Mouse (Mus musculus) CH12.LX (cell line): ENCODE measurements around the gene Dbt. TPM values are rescaled to one million over a fixed set of nuclear protein-coding genes. Genes with fewer than 3 reads are reported as not detected.

Experiments used
- DNase-seq: peaks from one replicate; pipeline ENCODE4 v3.0.0-alpha.2; 2013; ENCODE audit errors: extremely low read depth
- H3K27ac ChIP-seq: 2 replicates; pipeline ENCODE4 v1.5.1; 2012; ENCODE audit warnings: low read depth, mild to moderate bottlenecking, control low read depth, moderate library complexity; ENCODE audit not compliant: insufficient read depth
- H3K27me3 ChIP-seq: replicated peaks from 2 replicates; pipeline ENCODE3; 2012; ENCODE audit warnings: inconsistent platforms
- H3K36me3 ChIP-seq, 2 experiments: replicated peaks in 1 of 2; 2 replicates each; pipeline versions ENCODE3 to v1.6.1; 2012; ENCODE audit warnings: inconsistent platforms in 1 of 2, low read length in 1 of 2, mild to moderate bottlenecking in 1 of 2, mixed read lengths in 1 of 2, moderate library complexity in 1 of 2; ENCODE audit not compliant: control insufficient read depth in 1 of 2, insufficient read depth in 1 of 2
- H3K4me1 ChIP-seq, 2 experiments: 2 replicates each; pipeline ENCODE4 v1.6.1; 2012; ENCODE audit warnings: inconsistent platforms in 1 of 2, moderate library complexity in 1 of 2; ENCODE audit not compliant: insufficient read depth in 2 of 2, control insufficient read depth in 1 of 2
- H3K4me2 ChIP-seq: 2 replicates; pipeline ENCODE4 v1.6.1; 2012; ENCODE audit warnings: low read depth, mild to moderate bottlenecking, control low read depth; ENCODE audit not compliant: poor library complexity, insufficient read depth, severe bottlenecking
- H3K4me3 ChIP-seq, 3 experiments: fragments of 150-350 bp in 1 of 3; sonication (generic) in 1 of 3; replicated peaks in 1 of 3; 2 replicates each; pipeline versions ENCODE3 to v1.5.1; 2011 to 2012; ENCODE audit warnings: low read depth in 2 of 3, low read length in 2 of 3, mild to moderate bottlenecking in 2 of 3, moderate library complexity in 2 of 3, control low read depth in 1 of 3, improper control_type of control experiment in 1 of 3, inconsistent platforms in 1 of 3, mixed read lengths in 1 of 3; ENCODE audit not compliant: poor library complexity in 1 of 3
- H3K79me2 ChIP-seq: replicated peaks from 2 replicates; pipeline ENCODE4 v1.6.1; 2012; ENCODE audit warnings: mild to moderate bottlenecking, moderate library complexity; ENCODE audit not compliant: control insufficient read depth, poor library complexity, insufficient read depth, severe bottlenecking; ENCODE audit errors: extremely low read depth
- H3K9ac ChIP-seq: 2 replicates; pipeline ENCODE4 v1.6.1; 2012; ENCODE audit warnings: low read depth, mild to moderate bottlenecking, control low read depth, moderate library complexity; ENCODE audit not compliant: insufficient read depth
- H3K9me3 ChIP-seq: replicated peaks from 2 replicates; pipeline ENCODE3; 2012; ENCODE audit warnings: low read length, inconsistent platforms, mixed read lengths
- BHLHE40 ChIP-seq: IDR thresholded peaks from 2 replicates; pipeline ENCODE4 v1.6.1; 2011; ENCODE audit warnings: mild to moderate bottlenecking, low read depth, low read length, improper control_type of control experiment
- CHD2 ChIP-seq: IDR thresholded peaks from 2 replicates; pipeline ENCODE4 v1.6.1; 2011; ENCODE audit warnings: low read length, improper control_type of control experiment
- EP300 ChIP-seq: IDR thresholded peaks from 2 replicates; pipeline ENCODE4 v1.6.1; 2011; ENCODE audit warnings: low read length, improper control_type of control experiment
- IRF4 ChIP-seq: IDR thresholded peaks from 2 replicates; pipeline ENCODE4 v1.6.1; 2014; ENCODE audit warnings: low read depth, mild to moderate bottlenecking, inconsistent platforms, low read length, improper control_type of control experiment
- MAFK ChIP-seq: IDR thresholded peaks from 2 replicates; pipeline ENCODE4 v1.6.1; 2011; ENCODE audit warnings: low read length, improper control_type of control experiment; ENCODE audit not compliant: insufficient replicate concordance
- MAX ChIP-seq: IDR thresholded peaks from 2 replicates; pipeline ENCODE4 v1.6.1; 2011; ENCODE audit warnings: low read length, improper control_type of control experiment
- MAZ ChIP-seq: IDR thresholded peaks from 2 replicates; pipeline ENCODE4 v1.6.1; 2012; ENCODE audit warnings: low read depth, mild to moderate bottlenecking, inconsistent platforms, low read length, improper control_type of control experiment, moderate library complexity
- MEF2A ChIP-seq: IDR thresholded peaks from 2 replicates; pipeline ENCODE4 v1.6.1; 2014; ENCODE audit warnings: low read depth, mild to moderate bottlenecking, inconsistent platforms, low read length, improper control_type of control experiment, borderline replicate concordance
- MXI1 ChIP-seq: IDR thresholded peaks from 2 replicates; pipeline ENCODE4 v1.6.1; 2011; ENCODE audit warnings: mild to moderate bottlenecking, low read depth, low read length, improper control_type of control experiment
- MYC ChIP-seq: IDR thresholded peaks from 2 replicates; pipeline ENCODE4 v1.6.1; 2011; ENCODE audit warnings: low read depth, mild to moderate bottlenecking, improper control_type of control experiment, low read length
- NELFE ChIP-seq: IDR thresholded peaks from 2 replicates; pipeline ENCODE4 v1.6.1; 2011; ENCODE audit warnings: low read depth, low read length, improper control_type of control experiment
- NRF1 ChIP-seq: IDR thresholded peaks from 2 replicates; pipeline ENCODE4 v1.6.1; 2014; ENCODE audit warnings: low read depth, mild to moderate bottlenecking, inconsistent platforms, low read length, improper control_type of control experiment, moderate library complexity
- POLR2AphosphoS2 ChIP-seq: IDR thresholded peaks from 2 replicates; pipeline ENCODE4 v1.6.1; 2011; ENCODE audit warnings: low read depth, low read length, improper control_type of control experiment
- SIN3A ChIP-seq: IDR thresholded peaks from 2 replicates; pipeline ENCODE4 v1.6.1; 2012; ENCODE audit warnings: low read length, improper control_type of control experiment, inconsistent platforms
- SMC3 ChIP-seq: IDR thresholded peaks from 2 replicates; pipeline ENCODE4 v1.6.1; 2011; ENCODE audit warnings: low read depth, low read length, improper control_type of control experiment
- TCF12 ChIP-seq: IDR thresholded peaks from 2 replicates; pipeline ENCODE4 v1.6.1; 2014; ENCODE audit warnings: low read depth, mild to moderate bottlenecking, inconsistent platforms, low read length, improper control_type of control experiment
- UBTF ChIP-seq: IDR thresholded peaks from 2 replicates; pipeline ENCODE4 v1.6.1; 2012; ENCODE audit warnings: low read depth, mild to moderate bottlenecking, inconsistent platforms, low read length, improper control_type of control experiment, moderate library complexity
- USF2 ChIP-seq: conservative IDR thresholded peaks from 2 replicates; pipeline ENCODE4 v1.6.1; 2011; ENCODE audit warnings: low read depth, low read length, improper control_type of control experiment
- ZNF384 ChIP-seq: IDR thresholded peaks from 2 replicates; pipeline ENCODE4 v1.6.1; 2012; ENCODE audit warnings: low read depth, low read length, improper control_type of control experiment, inconsistent platforms
- dilution Hi-C: fragments of 300-500 bp; cut with MboI; formaldehyde crosslinking; loops from 2 replicates; pipeline ENCODE4 v1.14.3; 2020; ENCODE audit warnings: low sequenced_read_pairs; ENCODE audit not compliant: extremely low pct_unique_long_range_greater_than_20kb, extremely low pct_ligation_motif_present
- in situ Hi-C: fragments of 300-500 bp; cut with MboI; formaldehyde crosslinking; loops from 3 replicates; pipeline ENCODE4 v1.14.3; 2019; ENCODE audit warnings: low sequenced_read_pairs, low pct_ligation_motif_present, low pct_unique_long_range_greater_than_20kb, mixed read lengths
- polyA plus RNA-seq: library from polyadenylated mRNA; unstranded; fragments of >175 nt; gene quantifications from 2 replicates; pipeline ENCODE4 v1.2.1, GENCODE M21; 2012; ENCODE audit warnings: low read depth; ENCODE audit not compliant: insufficient read length
- total RNA-seq, 2 experiments: library from RNA; depleted of rRNA; stranded (reverse); fragments of 300-350 nt in 1 of 2; fragments of >200 nt in 1 of 2; gene quantifications; 2 replicates each; pipeline ENCODE4 v1.2.3; 2012 to 2014

Gene Dbt
- total and polyA plus RNA-seq, 3 experiments = 11.2 to 21.3 (median 20.4) TPM

DNA sequence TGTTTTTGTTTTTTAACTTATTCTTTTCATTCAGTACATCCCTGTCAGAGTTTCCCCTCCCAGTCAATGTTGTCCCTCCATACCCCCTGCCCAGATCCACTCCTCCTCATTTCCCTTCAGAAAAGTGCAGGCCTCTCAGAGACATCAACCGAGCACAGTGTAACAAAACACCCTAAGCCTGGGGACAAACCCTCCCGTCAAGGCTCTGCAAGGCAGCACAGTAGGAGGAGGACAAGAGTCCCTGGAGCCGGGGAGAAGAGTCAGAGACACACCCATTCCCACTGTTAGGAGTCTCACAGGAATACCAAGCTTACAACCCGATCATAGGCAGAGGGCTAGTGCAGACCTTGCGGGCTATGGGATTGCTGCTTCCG, 24.3 kb downstream of the Dbt start:
- no peaks in the 10 kb centered on the region for H3K9me3 ChIP-seq
- H3K4me3 ChIP-seq = no peak overlapping the region
- in situ Hi-C loops = no loop called here
- no peaks in the 10 kb centered on the region for H3K27me3 ChIP-seq
- H3K79me2 ChIP-seq = no peaks in the 10 kb centered on the region
- no peak overlapping the region for H3K4me2 ChIP-seq
- H3K27ac ChIP-seq = no peak overlapping the region
- peaks cover 0 to 10% of the 10 kb centered on the region in 2 experiments; a peak in 2 of 4 replicates for H3K4me1 ChIP-seq
- TF ChIP-seq MXI1 (no peak), MAX (no peak)
- H3K9ac ChIP-seq = no peak overlapping the region
- H3K36me3 ChIP-seq = peaks cover 64 to 86% of the 10 kb centered on the region in 2 experiments
- no peak for DNase-seq
- dilution Hi-C loops = no loop called here

GRCm38 (mm10) chr3:116542070-116542469, 29.2 kb downstream of the Dbt start:
- Histone ChIP-seq H3K9ac (no peak overlapping the region), H3K4me3 (no peak overlapping the region), H3K27me3 (no peaks in the 10 kb centered on the region), H3K4me1 (peaks cover 0 to 26% of the 10 kb centered on the region in 2 experiments; a peak in 2 of 4 replicates), H3K36me3 (peaks cover 58 to 87% of the 10 kb centered on the region in 2 experiments), H3K79me2 (no peaks in the 10 kb centered on the region), H3K4me2 (no peak overlapping the region), H3K9me3 (no peaks in the 10 kb centered on the region), H3K27ac (no peak overlapping the region)
- in situ Hi-C loops = no loop called here
- DNase-seq = no peak
- dilution Hi-C loops = no loop called here
- TF ChIP-seq MAFK (no peak), CHD2 (no peak), NRF1 (no peak), SIN3A (no peak), UBTF (no peak), BHLHE40 (no peak), EP300 (no peak), USF2 (no peak), POLR2AphosphoS2 (no peak)

- H3K4me3 ChIP-seq = no peak overlapping the region
- no peak for TF ChIP-seq MAFK
- no peak for TF ChIP-seq MYC
- TF ChIP-seq MEF2A = no peak
- no peak for TF ChIP-seq MAZ
- TF ChIP-seq TCF12 = no peak
- no peak for TF ChIP-seq IRF4
- no peak for TF ChIP-seq NELFE
- no peak for TF ChIP-seq EP300
- TF ChIP-seq ZNF384 = no peak
- TF ChIP-seq SMC3 = no peak
- no peak overlapping the region for H3K4me2 ChIP-seq
- H3K9me3 ChIP-seq = no peaks in the 10 kb centered on the region
- H3K9ac ChIP-seq = no peak overlapping the region
- dilution Hi-C loops (no loop called here), in situ Hi-C loops (no loop called here)
- H3K27me3 ChIP-seq = no peaks in the 10 kb centered on the region
- no peak overlapping the region for H3K27ac ChIP-seq
- peaks cover 62 to 87% of the 10 kb centered on the region in 2 experiments for H3K36me3 ChIP-seq
- no peak for DNase-seq
- peaks cover 0 to 31% of the 10 kb centered on the region in 2 experiments; a peak in 2 of 4 replicates for H3K4me1 ChIP-seq
- H3K79me2 ChIP-seq = no peaks in the 10 kb centered on the region
These were observed 29.7 kb downstream of the Dbt start for GRCm38 (mm10) chr3:116542532-116542931.
